Mouse (Mus musculus) limb, embryonic 14.5 days (tissue): Measurements from ENCODE around the gene Cpne2. TPM values are rescaled to one million over a fixed set of nuclear protein-coding genes. Genes with fewer than 3 reads are reported as not detected.

Source experiments
- ATAC-seq: fragments of 200-750 bp; cut with Nextera tagmentation; 2 replicates; pipeline ENCODE4 v1.8.0; 2017; ENCODE audit warnings: low read depth, moderate number of reproducible peaks, moderate TSS enrichment; ENCODE audit not compliant: low FRiP score
- DNase-seq: peaks from one replicate; pipeline ENCODE4 v3.0.0-alpha.2; 2015; ENCODE audit warnings: low spot score
- H3K27ac ChIP-seq: fragments of 300-500 bp; sonication (generic); replicated peaks from 2 replicates; pipeline ENCODE4 v1.5.1; 2014; ENCODE audit warnings: low read depth, mild to moderate bottlenecking, low read length, moderate library complexity, mixed read lengths
- H3K27me3 ChIP-seq: fragments of 300-500 bp; sonication (generic); 2 replicates; pipeline ENCODE4 v1.6.1; 2014; ENCODE audit warnings: low read length, mixed read lengths; ENCODE audit not compliant: control insufficient read depth, insufficient read depth
- H3K36me3 ChIP-seq: fragments of 300-500 bp; sonication (generic); 2 replicates; pipeline ENCODE4 v1.6.1; 2014; ENCODE audit warnings: mild to moderate bottlenecking, low read length, moderate library complexity, mixed read lengths; ENCODE audit not compliant: control insufficient read depth, insufficient read depth
- H3K4me1 ChIP-seq: fragments of 300-500 bp; sonication (generic); 2 replicates; pipeline ENCODE4 v1.6.1; 2014; ENCODE audit warnings: antibody characterized with exemption, low read length, mixed read lengths; ENCODE audit not compliant: control insufficient read depth, insufficient read depth
- H3K4me2 ChIP-seq: fragments of 300-500 bp; sonication (generic); replicated peaks from 2 replicates; pipeline ENCODE4 v1.6.1; 2014; ENCODE audit warnings: low read depth, mild to moderate bottlenecking, low read length, moderate library complexity; ENCODE audit not compliant: severe bottlenecking
- H3K4me3 ChIP-seq: fragments of 300-500 bp; sonication (generic); replicated peaks from 2 replicates; pipeline ENCODE4 v1.5.1; 2014; ENCODE audit warnings: low read length
- H3K9ac ChIP-seq: fragments of 300-500 bp; sonication (generic); 2 replicates; pipeline ENCODE4 v1.6.1; 2014; ENCODE audit warnings: mild to moderate bottlenecking, low read depth, low read length, moderate library complexity; ENCODE audit not compliant: severe bottlenecking
- H3K9me3 ChIP-seq: fragments of 300-500 bp; sonication (generic); 2 replicates; pipeline ENCODE4 v1.6.1; 2016; ENCODE audit warnings: low read length; ENCODE audit not compliant: control insufficient read depth
- POLR2A ChIP-seq: fragments of 200-500 bp; IDR thresholded peaks from 2 replicates; pipeline ENCODE4 v1.8.0; 2012; ENCODE audit warnings: inconsistent platforms, mild to moderate bottlenecking, moderate library complexity, borderline replicate concordance; ENCODE audit not compliant: insufficient read depth, insufficient read length; ENCODE audit errors: extremely low read depth
- WGBS: fragments of 180-500 bp; shearing (Covaris S2); extraction: QIAGEN DNeasy Blood & Tissue Kit; methylation state at CpG from one replicate; pipeline ENCODE4 v1.1.7; 2014; 5-methylcytosine and 5-hydroxymethylcytosine counted together
- polyA plus RNA-seq, 2 experiments: library from polyadenylated mRNA; depleted of rRNA in 1 of 2; stranded (reverse) in 1 of 2; unstranded in 1 of 2; fragments of >200 nt; fragmentation: Nextera tagmentation in 1 of 2; extraction: Ambion mirVana in 1 of 2; gene quantifications; 2 replicates each; pipeline versions ENCODE4 v1.2.1 to v1.2.3; 2012 to 2014

The Cpne2 gene
- polyA plus RNA-seq (2012; rRNA removed) (24.7 and 29.5 TPM in 2 replicates), polyA plus RNA-seq (2014; fragmentation: Nextera tagmentation; extraction: Ambion mirVana) (12.1 and 13.3 TPM in 2 replicates)

- no peak within 1 kb of the TSS for H3K27ac ChIP-seq
- DNase-seq = peak; percentile 58
- no peak for TF ChIP-seq POLR2A
Observed at GRCm38 (mm10) chr8:94532873-94533671, at the start of gene Cpne2. Gene Cpne2, plus strand, starts transcription at chr8:94532990.

GRCm38 (mm10) chr8:94485288-94485687 lies 47.5 kb upstream of the Cpne2 start:
- H3K9me3 ChIP-seq = no peaks in the 10 kb centered on the region
- ATAC-seq = no peak
- WGBS = 65% methylated on average over 3 of the region's 3 CpGs

More at GRCm38 (mm10) chr8:94532873-94533671, at the start of gene Cpne2:
- Histone ChIP-seq H3K9me3 (no peaks in the 10 kb centered on the region), H3K9ac (peak within 1 kb of the TSS; percentile 73), H3K36me3 (no peaks in the 10 kb centered on the region), H3K4me3 (peak within 1 kb of the TSS; percentile 70), H3K4me1 (0 out of 2 replicates have a peak, but pooled peaks cover 3% of the 10 kb centered on the region), H3K27me3 (peaks cover 28% of the 10 kb centered on the region), H3K4me2 (peak within 1 kb of the TSS; percentile 96)
- WGBS = 2% methylated on average over 49 of the region's 81 CpGs
- ATAC-seq = peak; percentile 86

GRCm38 (mm10) chr8:94485882-94486281 lies 46.9 kb upstream of the Cpne2 start:
- no peak for TF ChIP-seq POLR2A
- H3K36me3 ChIP-seq = no peaks in the 10 kb centered on the region
- 23% methylated on average over 2 of the region's 2 CpGs for WGBS
- no peak overlapping the region for H3K4me2 ChIP-seq
- H3K9me3 ChIP-seq = no peaks in the 10 kb centered on the region
- ATAC-seq (no peak), DNase-seq (no peak)
- no peaks in the 10 kb centered on the region for H3K4me1 ChIP-seq
- no peaks in the 10 kb centered on the region for H3K27me3 ChIP-seq
- no peak overlapping the region for H3K9ac ChIP-seq
- no peak overlapping the region for H3K4me3 ChIP-seq
- H3K27ac ChIP-seq = no peak overlapping the region

More at GRCm38 (mm10) chr8:94485288-94485687, 47.5 kb upstream of the Cpne2 start:
- Histone ChIP-seq H3K27me3 (no peaks in the 10 kb centered on the region), H3K36me3 (no peaks in the 10 kb centered on the region), H3K4me1 (no peaks in the 10 kb centered on the region), H3K9ac (no peak overlapping the region), H3K4me2 (no peak overlapping the region), H3K27ac (no peak overlapping the region), H3K4me3 (no peak overlapping the region)
- DNase-seq = no peak
- TF ChIP-seq POLR2A = no peak

GRCm38 (mm10) chr8:94488016-94488415 lies 44.8 kb upstream of the Cpne2 start:
- Histone ChIP-seq H3K4me3 (no peak overlapping the region), H3K4me2 (no peak overlapping the region), H3K36me3 (no peaks in the 10 kb centered on the region), H3K9ac (no peak overlapping the region), H3K9me3 (no peaks in the 10 kb centered on the region), H3K27ac (no peak overlapping the region), H3K4me1 (no peaks in the 10 kb centered on the region), H3K27me3 (no peaks in the 10 kb centered on the region)
- no peak for TF ChIP-seq POLR2A
- DNase-seq (no peak), ATAC-seq (no peak)
- 73% methylated on average over 2 of the region's 2 CpGs for whole genome bisulfite sequencing

GRCm38 (mm10) chr8:94489809-94490483 lies 42.8 kb upstream of the Cpne2 start:
- H3K4me3 ChIP-seq = no peak overlapping the region
- H3K36me3 ChIP-seq = no peaks in the 10 kb centered on the region
- WGBS = 70% methylated on average over 4 of the region's 4 CpGs
- H3K27me3 ChIP-seq = no peaks in the 10 kb centered on the region
- no peaks in the 10 kb centered on the region for H3K4me1 ChIP-seq
- DNase-seq (no peak), ATAC-seq (no peak)
- no peak overlapping the region for H3K4me2 ChIP-seq
- H3K9me3 ChIP-seq = no peaks in the 10 kb centered on the region
- no peak overlapping the region for H3K27ac ChIP-seq
- no peak overlapping the region for H3K9ac ChIP-seq
- TF ChIP-seq POLR2A = no peak
